Mouse (Mus musculus) central nervous system, embryonic 11.5 days (tissue): Measurements from ENCODE around the gene Thap2. TPM values are rescaled to one million over a fixed set of nuclear protein-coding genes. Genes with fewer than 3 reads are reported as not detected.

Experiments
- polyA plus RNA-seq: library from polyadenylated mRNA; depleted of rRNA; stranded (reverse); fragments of >200 nt; gene quantifications from 2 replicates; pipeline ENCODE4 v1.2.3, GENCODE M21; 2012; rRNA removed

The Thap2 gene
- 13.5 and 17.3 TPM in 2 replicates for polyA plus RNA-seq

DNA sequence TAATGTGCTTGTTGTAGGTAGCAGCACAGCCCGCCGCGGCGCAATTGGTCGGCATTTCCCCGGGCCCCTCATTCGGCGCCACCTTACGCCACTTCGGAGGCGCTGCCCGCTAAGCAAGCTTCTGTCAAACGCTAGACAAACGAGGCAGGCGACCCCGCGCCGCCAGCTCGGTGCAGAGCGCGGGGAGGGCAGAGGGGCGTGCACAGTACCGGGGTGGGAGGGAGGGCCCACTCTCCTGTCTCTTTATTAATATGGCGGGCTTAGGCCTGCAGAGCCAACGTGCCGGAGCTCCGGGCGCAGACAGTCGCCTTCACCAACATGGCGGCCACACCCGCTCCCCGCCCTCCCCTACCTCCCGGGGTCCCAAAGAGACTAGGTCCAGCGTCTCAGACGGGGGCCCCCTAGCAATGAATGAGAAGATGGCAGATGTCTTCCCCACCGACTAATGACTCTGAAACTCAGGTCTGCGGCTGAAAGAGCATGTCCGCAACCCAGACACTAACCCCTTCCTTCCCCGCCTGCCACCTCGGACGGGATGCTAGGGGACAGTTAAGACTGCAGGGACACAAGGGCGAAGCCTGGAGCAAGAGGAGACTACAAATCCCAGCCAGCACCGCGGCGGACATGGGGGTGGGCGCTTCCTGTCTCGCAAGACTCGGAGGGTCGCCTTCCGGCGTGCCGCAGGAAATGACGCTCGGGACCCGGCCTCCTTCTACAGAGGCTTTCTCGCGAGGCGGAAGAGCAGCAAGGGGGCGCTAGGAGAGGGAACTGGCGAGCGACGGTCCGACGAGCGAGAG lies at the start of gene Thap2, which contains the start of gene Zfc3h1:
TSS of gene Thap2 (minus strand) at position 223 of the 797 bp plus-strand sequence.
TSS of gene Zfc3h1 (plus strand) at position 739 of the 797 bp plus-strand sequence.

GRCm38 (mm10) chr10:115361840-115362622 lies 22.2 kb downstream of the Thap2 start, which contains the start of gene Tmem19:
Gene Tmem19 (minus strand): TSS chr10:115362501.

Other genes with a start within 250 kb of the Thap2 start
- 0.29 and 0.68 TPM in 2 replicates for gene Tph2, start 199.4 kb downstream of the Thap2 start, polyA plus RNA-seq
- gene Tbc1d15, start 133.0 kb downstream of the Thap2 start, polyA plus RNA-seq = 40.4 and 42.6 TPM in 2 replicates
- 21.9 and 23.3 TPM in 2 replicates for gene Rab21, start 68.8 kb downstream of the Thap2 start, polyA plus RNA-seq
- gene Tmem19, start 21.9 kb downstream of the Thap2 start, polyA plus RNA-seq = 14.6 and 18.5 TPM in 2 replicates
- gene Zfc3h1, start 516 bp upstream of the Thap2 start, polyA plus RNA-seq = 64.5 and 116 TPM in 2 replicates
- gene A930009A15Rik, start 185.5 kb upstream of the Thap2 start, polyA plus RNA-seq = 0.20 and 0.24 TPM in 2 replicates
- 3.6 and 6.6 TPM in 2 replicates for gene Lgr5, start 203.3 kb upstream of the Thap2 start, polyA plus RNA-seq